Mouse (Mus musculus) heart, adult 11 months (tissue): ENCODE results near the gene Tmem91.
A peak's percentile ranks its signal among the peaks of the same experiment; 100 is the strongest.

Source experiments
- DNase-seq: peaks from one replicate; pipeline ENCODE4 v3.0.0; 2022

Gene Tmem91

GRCm38 (mm10) chr7:25694104-25694503 lies 19.1 kb upstream of the Tmem91 start:
- no peak for DNase-seq

- DNase-seq: peak; percentile 93
Observed at GRCm38 (mm10) chr7:25690051-25690450, 15.1 kb upstream of the Tmem91 start.

GRCm38 (mm10) chr7:25689603-25690021 lies 14.6 kb upstream of the Tmem91 start:
- DNase-seq: peak; percentile 93

- DNase-seq: peak; percentile 99
Observed at GRCm38 (mm10) chr7:25688810-25689586, 14.0 kb upstream of the Tmem91 start.

GRCm38 (mm10) chr7:25687811-25688401 lies 12.9 kb upstream of the Tmem91 start:
- DNase-seq: peak; percentile 98

GRCm38 (mm10) chr7:25686680-25687531 lies 11.9 kb upstream of the Tmem91 start, which contains the start of gene Tgfb1:
TSS of gene Tgfb1 (plus strand) at chr7:25687002.
- peak; percentile 99 for DNase-seq

- peak; percentile 95 for DNase-seq
Observed at GRCm38 (mm10) chr7:25685926-25686470, 11.0 kb upstream of the Tmem91 start.

GRCm38 (mm10) chr7:25684659-25685058 lies 9.7 kb upstream of the Tmem91 start:
- DNase-seq: peak; percentile 87

- DNase-seq: peak; percentile 97
Observed at GRCm38 (mm10) chr7:25683474-25684180, 8.7 kb upstream of the Tmem91 start.

- DNase-seq: peak; percentile 91
Observed at GRCm38 (mm10) chr7:25681341-25682231, 6.6 kb upstream of the Tmem91 start.

GRCm38 (mm10) chr7:25680514-25681258 lies 5.7 kb upstream of the Tmem91 start, which contains the start of gene B9d2:
TSS of gene B9d2 (plus strand) at chr7:25680780.
- DNase-seq: peak; percentile 100

GRCm38 (mm10) chr7:25679971-25680370 lies 5.0 kb upstream of the Tmem91 start:
- DNase-seq: peak; percentile 91

- peak; percentile 76 for DNase-seq
Observed at GRCm38 (mm10) chr7:25677013-25677412, 2.0 kb upstream of the Tmem91 start.

- DNase-seq: peak; percentile 99
Observed at GRCm38 (mm10) chr7:25676085-25676781, 1.3 kb upstream of the Tmem91 start.

- DNase-seq: peak; percentile 87
Observed at GRCm38 (mm10) chr7:25675405-25675804, 439 bp upstream of the Tmem91 start.

GRCm38 (mm10) chr7:25674297-25674696 lies 669 bp downstream of the Tmem91 start:
- DNase-seq: peak; percentile 84

GRCm38 (mm10) chr7:25672442-25672841 lies 2.5 kb downstream of the Tmem91 start:
- no peak for DNase-seq

GRCm38 (mm10) chr7:25671686-25672085 lies 3.3 kb downstream of the Tmem91 start:
- DNase-seq: peak; percentile 83

GRCm38 (mm10) chr7:25670096-25670495 lies 4.9 kb downstream of the Tmem91 start:
- no peak for DNase-seq

- no peak for DNase-seq
Observed at GRCm38 (mm10) chr7:25669631-25670030, 5.3 kb downstream of the Tmem91 start.
